In the genomic region with DNA sequence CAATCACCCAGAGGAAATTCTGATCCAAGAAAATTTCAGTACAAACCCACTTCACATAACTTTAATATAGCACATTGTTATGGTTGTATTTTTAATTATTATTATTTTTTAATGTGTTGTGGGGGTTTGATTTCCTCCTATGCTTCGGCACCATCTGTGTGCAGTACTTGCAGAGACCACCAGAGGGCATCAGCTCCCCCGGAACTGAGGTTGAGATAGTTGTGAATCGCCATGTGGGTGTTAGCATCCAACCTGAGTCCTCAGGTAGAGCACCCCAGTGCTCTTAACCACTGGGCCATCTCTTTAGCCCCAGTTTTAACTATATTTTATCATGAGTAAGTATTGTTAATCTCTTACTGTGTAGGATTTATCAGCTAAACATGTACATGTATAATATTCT, we compare ENCODE assay signal across 8 mouse cellular contexts.
DNase-seq lines count a peak whose midpoint lies in the region; ATAC-seq and TF ChIP-seq lines count a peak whose summit lies in the region.

No protein-coding gene starts in this region.

- no peaks in the 10 kb centered on the region for H3K36me3 ChIP-seq in testis, adult 2 months (ENCODE audit: control insufficient read depth, insufficient read depth, low read length)
- H3K36me3 ChIP-seq in forebrain, embryonic 16.5 days (ENCODE audit: control insufficient read depth, insufficient read depth): no peaks in the 10 kb centered on the region

- ATAC-seq in forebrain, embryonic 16.5 days: no peak

- peak; percentile 91; the same call in 1 of the 2 replicates for TF ChIP-seq CTCF in testis, adult 2 months (IDR thresholded peaks at IDR 0.05; ENCODE audit: control insufficient read depth, insufficient read depth, insufficient replicate concordance, low read depth, low read length)

- H3K9ac ChIP-seq in forebrain, embryonic 16.5 days (replicated peaks; ENCODE audit: low read depth, low read length): no peak overlapping the region

- TF ChIP-seq POLR2A in testis, adult 2 months (IDR thresholded peaks at IDR 0.05; ENCODE audit: control insufficient read depth, low read depth, low read length): no peak

- H3K27ac ChIP-seq in testis, adult 2 months (ENCODE audit: control insufficient read depth, insufficient read depth, low read depth, low read length): no peak overlapping the region
- H3K27ac ChIP-seq in forebrain, embryonic 16.5 days (ENCODE audit: low read length): no peak overlapping the region

- H3K9me3 ChIP-seq in forebrain, embryonic 16.5 days (ENCODE audit: control insufficient read depth, low read length): no peaks in the 10 kb centered on the region

- peak overlapping the region; percentile 83; the same call in 1 of the 2 replicates for H3K4me3 ChIP-seq in testis, adult 2 months (ENCODE audit: control insufficient read depth, low read depth, low read length)
- H3K4me3 ChIP-seq in forebrain, embryonic 16.5 days (replicated peaks; ENCODE audit: low read length): no peak overlapping the region

- H3K4me1 ChIP-seq in testis, adult 2 months (ENCODE audit: control insufficient read depth, insufficient read depth, low read length): peaks cover 2% of the 10 kb centered on the region
- 0 out of 2 replicates have a peak, but pooled peaks cover 2% of the 10 kb centered on the region for H3K4me1 ChIP-seq in forebrain, embryonic 16.5 days (replicated peaks; ENCODE audit: control insufficient read depth, insufficient read depth, low read length)

- no peaks in the 10 kb centered on the region for H3K27me3 ChIP-seq in testis, adult 2 months (ENCODE audit: control insufficient read depth, insufficient read depth, low read length)
- no peaks in the 10 kb centered on the region for H3K27me3 ChIP-seq in forebrain, embryonic 16.5 days (replicated peaks; ENCODE audit: control insufficient read depth, insufficient read depth, low read length)

- 66% methylated on average over 3 of the region's 3 CpGs for WGBS in forebrain, embryonic 16.5 days

- DNase-seq in gastrocnemius, postnatal 10 days: peak; percentile 8
- DNase-seq in gastrocnemius, postnatal 36 days: no peak
- DNase-seq in 3T3-L1 (ENCODE audit: low read depth, low spot score): peak; percentile 19
- peak; percentile 6 for DNase-seq in MEL-GATA-1-ER (ENCODE audit: extremely low read depth, low read depth)
- peak; percentile 26 for DNase-seq in kidney, postnatal 4 days
- DNase-seq in right cerebral cortex, adult 18-20 months: no peak

- intact Hi-C loops in gastrocnemius, postnatal 36 days (cut with DNase I): no loop called here

- H3K4me2 ChIP-seq in forebrain, embryonic 16.5 days (ENCODE audit: low read length): no peak overlapping the region

Comparison
In these comparisons a context has a peak if more than half of its experiments do, and no peak if none do; other contexts are left out.
1. DNase-seq: peak in gastrocnemius, postnatal 10 days (single experiment), 3T3-L1 (single experiment), MEL-GATA-1-ER (single experiment) and kidney, postnatal 4 days (2 of 2); none in gastrocnemius, postnatal 36 days (0 of 2) and right cerebral cortex, adult 18-20 months (single experiment).